Mouse (Mus musculus): ENCODE measurements around the gene Spaca7. TPM values are rescaled to one million over a fixed set of nuclear protein-coding genes. Genes with fewer than 3 reads are reported as not detected.
"Not testable (repeated sequence)": the region's sequence is repeated elsewhere in the genome, so short reads cannot be mapped to it uniquely, and the experiment has no call there.

The Spaca7 gene
- total RNA-seq (2021), result not detected

GRCm38 (mm10) chr8:12572814-12573534, at the start of gene Spaca7:
Gene Spaca7, plus strand, starts transcription at chr8:12573029.
- intact Hi-C loops (cut with DNase I), result no loop called here
- no peak for DNase-seq

- no peak for DNase-seq
- intact Hi-C loops (cut with DNase I), result no loop called here
These were observed 48.5 kb upstream of the Spaca7 start for GRCm38 (mm10) chr8:12524279-12524678.

DNA sequence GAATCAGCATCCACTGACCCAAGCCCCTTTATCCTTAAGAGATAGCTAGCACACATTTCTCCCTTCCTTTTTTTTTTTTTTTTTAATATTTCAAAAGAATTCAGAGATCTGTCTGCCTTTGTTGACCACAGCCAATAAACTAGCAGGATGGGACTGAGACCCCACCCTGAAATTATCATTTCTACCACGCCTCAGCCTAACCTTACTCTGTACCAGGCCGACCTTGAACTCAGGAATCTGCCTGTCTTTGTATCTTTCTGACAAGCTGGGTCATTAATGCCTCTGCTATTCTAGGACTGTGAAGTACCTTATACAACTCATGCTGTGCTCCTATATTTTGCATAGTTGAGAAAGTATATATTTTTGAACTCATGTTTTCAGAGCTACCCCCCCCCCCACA, 44.2 kb upstream of the Spaca7 start:
- no peak for DNase-seq
- intact Hi-C loops (cut with DNase I), result no loop called here

DNA sequence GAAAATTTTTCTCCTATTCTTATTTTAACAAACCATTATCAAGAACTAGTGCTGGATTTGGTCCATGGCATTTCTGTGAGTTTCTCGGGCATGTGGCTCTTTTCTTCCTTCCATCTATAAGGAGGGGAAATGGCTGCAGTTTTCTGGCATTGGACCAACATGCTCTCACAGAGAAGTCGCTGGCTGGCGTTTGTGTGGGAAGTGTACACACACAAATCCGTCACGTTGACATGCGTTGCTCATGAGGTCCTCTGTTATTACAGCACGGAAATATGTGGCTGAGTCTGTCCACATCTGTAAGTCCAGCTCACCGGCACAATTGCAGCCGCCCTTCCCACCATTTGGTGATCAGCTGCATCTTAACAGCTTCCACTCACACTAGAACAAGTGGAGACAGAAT, 37.2 kb upstream of the Spaca7 start:
- peak; percentile 17 for DNase-seq
- intact Hi-C loops (cut with DNase I), result no loop called here

- DNase-seq, result peak; percentile 21
- intact Hi-C loops (cut with DNase I), result no loop called here
These were observed 36.5 kb upstream of the Spaca7 start for GRCm38 (mm10) chr8:12536306-12536705.

- intact Hi-C loops (cut with DNase I), result no loop called here
- no peak for DNase-seq
These were observed 27.6 kb upstream of the Spaca7 start for GRCm38 (mm10) chr8:12545236-12545635.

DNA sequence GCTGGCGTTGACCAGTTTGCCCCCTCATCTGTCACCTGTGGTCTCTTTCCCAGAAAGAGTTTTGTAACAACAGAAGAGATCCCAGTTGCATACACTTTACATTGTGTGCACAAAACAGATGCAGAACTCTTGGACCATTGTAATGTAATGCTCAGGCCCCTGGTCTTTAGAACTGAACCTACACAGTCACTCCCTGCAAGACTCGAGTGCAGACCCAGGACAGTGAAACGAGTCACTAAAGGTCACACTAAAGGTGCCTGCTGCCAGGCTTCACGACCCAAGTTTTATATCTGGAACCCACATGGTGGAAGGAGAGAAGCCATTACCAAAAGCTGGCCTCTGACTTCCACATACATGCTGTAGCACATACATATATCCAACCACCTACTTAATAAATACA, 27.2 kb upstream of the Spaca7 start:
- DNase-seq, result no peak
- intact Hi-C loops (cut with DNase I), result no loop called here

DNA sequence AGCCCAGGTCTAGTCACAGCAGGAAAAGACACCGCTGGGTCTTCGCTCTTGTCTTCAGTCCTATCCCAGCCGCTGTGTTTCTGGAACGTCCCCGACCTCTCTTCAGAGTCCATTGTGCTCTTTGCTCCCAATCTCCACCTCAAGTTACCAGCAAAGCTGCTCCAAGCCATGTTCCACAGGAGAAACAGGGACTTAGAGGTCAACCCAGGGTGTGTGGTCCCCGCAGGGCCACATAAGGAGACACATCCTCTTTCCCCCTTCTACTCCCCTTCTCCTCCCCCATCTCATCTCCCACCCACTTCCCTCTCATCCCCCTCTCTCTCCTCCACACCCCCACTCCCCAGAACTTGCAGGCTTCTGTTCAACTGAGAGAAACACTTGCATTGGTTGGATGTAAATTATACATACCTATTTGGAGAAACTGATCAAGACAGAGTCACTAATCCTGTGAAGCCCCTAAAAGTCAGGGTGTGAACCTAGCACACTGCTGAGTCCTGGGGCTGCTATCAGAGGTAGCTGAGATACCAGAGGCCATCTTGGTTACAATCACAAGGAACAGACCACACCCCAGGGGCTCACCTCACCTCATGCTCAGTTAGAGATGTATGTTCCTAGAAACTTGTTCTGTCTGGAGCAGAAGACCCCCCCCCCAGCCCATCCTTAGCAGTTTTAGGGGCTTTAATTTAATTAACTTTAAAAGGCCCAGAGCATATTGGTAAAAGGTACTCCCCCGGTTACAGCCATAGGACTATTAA, 25.2 kb upstream of the Spaca7 start:
- intact Hi-C loops (cut with DNase I), result no loop called here
- no peak for DNase-seq

DNA sequence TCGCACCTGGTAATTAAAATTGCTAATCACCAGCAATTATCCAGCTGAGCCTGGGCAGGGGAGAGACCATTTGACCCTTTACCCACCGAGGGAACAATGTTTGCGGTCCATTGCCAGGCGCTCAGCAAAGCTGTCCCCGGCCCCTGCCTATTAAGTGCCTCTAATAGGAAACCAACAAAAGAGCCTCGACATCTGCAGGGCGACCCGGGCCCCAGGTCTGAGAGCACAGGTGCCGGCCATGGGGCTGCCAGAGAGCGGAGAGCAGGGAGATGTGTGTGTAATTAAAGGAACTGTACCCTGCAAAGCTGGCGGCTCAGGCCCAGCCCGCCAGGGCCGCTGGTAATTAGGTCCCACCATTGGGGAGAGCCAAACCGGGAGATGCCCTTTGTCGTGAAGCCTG, 24.6 kb upstream of the Spaca7 start:
- no peak for DNase-seq
- intact Hi-C loops (cut with DNase I), result no loop called here

- intact Hi-C loops (cut with DNase I), result no loop called here
- DNase-seq, result no peak
These were observed 24.1 kb upstream of the Spaca7 start for GRCm38 (mm10) chr8:12548680-12549079.

GRCm38 (mm10) chr8:12555515-12556145, 17.2 kb upstream of the Spaca7 start:
- DNase-seq, result peak; percentile 25

DNA sequence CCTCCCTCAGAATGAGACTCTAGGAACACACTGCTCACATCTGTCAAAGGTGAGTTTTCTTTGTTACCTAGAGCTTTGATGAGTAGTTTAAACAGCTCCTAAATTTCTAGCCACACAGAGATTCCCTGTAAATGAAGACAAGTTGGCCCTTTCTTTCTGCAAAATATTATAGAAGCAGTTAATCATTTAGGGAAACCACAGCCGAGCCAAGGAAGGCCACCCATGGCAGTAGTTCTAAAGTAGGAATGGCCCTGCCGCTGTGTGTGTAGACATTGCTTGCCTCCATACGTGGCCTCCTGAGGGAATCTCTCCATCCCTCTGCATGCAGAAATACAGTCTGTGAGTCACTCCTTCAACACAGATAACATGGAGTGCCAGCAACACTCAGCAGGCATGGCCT, 14.0 kb upstream of the Spaca7 start:
- intact Hi-C loops (cut with DNase I), result no loop called here
- no peak for DNase-seq

More at GRCm38 (mm10) chr8:12555515-12556145, 17.2 kb upstream of the Spaca7 start:
- intact Hi-C loops (cut with DNase I), result no loop called here

GRCm38 (mm10) chr8:12561403-12561960, 11.3 kb upstream of the Spaca7 start:
- intact Hi-C loops (cut with DNase I), result loop anchor here (5.0 kb wide), 1 partner anchor 169 kb away; no protein-coding TSS in a partner anchor
- peak; percentile 80 for DNase-seq

DNA sequence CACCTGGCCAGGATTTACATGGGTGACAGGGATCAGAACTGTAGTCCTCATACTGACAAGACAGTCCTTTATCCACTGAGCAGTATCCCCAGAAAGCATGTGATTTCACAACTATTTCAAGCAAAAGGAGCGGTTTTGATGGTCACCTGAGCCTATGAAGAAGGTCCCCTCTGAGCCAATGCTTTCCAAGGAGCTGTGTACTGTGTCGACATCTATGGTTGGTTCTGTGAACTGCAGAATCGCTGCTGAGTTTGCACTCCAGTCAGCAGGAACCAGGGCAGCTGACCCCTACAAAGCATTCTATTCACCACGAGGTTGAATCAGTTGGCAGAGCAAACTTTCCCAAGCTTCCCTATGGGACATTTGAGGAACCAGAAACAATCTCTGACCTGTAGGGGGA, 8.5 kb upstream of the Spaca7 start:
- intact Hi-C loops (cut with DNase I), result loop anchor here (2.0 to 5.0 kb wide), 2 partner anchors 172 to 564 kb away; no protein-coding TSS in a partner anchor
- DNase-seq, result peak; percentile 53

GRCm38 (mm10) chr8:12565488-12565887, 7.3 kb upstream of the Spaca7 start:
- intact Hi-C loops (cut with DNase I), result loop anchor here (2.0 kb wide), 1 partner anchor 565 kb away; no protein-coding TSS in a partner anchor
- no peak for DNase-seq

DNA sequence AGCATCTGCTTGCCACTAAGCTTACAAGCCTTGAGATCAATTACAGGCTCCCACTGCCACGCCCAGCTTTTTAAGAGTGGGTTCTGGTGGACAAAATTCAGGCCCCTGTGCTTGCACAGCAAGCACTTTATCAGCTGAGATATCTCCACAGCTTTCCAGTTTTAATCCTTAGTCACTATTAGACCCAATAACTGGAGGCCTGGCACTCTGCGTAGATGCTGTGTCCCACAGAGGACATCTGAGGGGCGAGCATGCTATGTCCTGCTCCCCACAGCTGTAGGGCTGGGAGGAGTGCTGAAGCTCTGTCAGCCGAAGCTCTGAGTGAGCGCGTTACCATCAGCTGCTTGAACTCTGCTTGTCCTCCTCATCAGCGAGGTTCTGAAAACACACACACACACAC, 6.3 kb upstream of the Spaca7 start:
- intact Hi-C loops (cut with DNase I), result loop anchor here (2.0 kb wide), 1 partner anchor 608 kb away; no protein-coding TSS in a partner anchor
- DNase-seq, result no peak

- no peak for DNase-seq
- intact Hi-C loops (cut with DNase I), result no loop called here
These were observed 3.2 kb downstream of the Spaca7 start for GRCm38 (mm10) chr8:12576003-12576402.

GRCm38 (mm10) chr8:12576739-12577138, 3.9 kb downstream of the Spaca7 start:
- intact Hi-C loops (cut with DNase I), result no loop called here
- no peak for DNase-seq

- DNase-seq; intact Hi-C loops (cut with DNase I): not testable (repeated sequence)
These were observed 6.6 kb downstream of the Spaca7 start for GRCm38 (mm10) chr8:12579339-12579999.

DNA sequence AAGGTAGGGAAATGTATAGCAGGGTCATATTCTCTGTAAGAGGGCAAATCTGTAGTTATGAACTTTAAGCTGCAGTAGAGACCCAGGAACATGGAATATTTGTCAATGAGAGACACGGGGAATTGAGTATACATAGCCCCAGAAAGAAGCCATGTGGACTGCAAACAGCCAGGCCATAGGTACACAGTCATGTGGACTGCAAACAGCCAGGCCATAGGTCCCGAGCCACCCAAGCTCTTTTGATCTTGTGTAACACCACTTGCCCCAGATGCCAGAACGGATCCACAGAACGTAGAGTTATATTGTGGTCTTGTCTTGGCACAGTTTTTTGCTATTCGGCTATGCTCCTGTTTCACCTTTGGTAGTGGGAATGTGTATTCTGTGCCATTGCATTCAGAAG, 11.0 kb downstream of the Spaca7 start:
- intact Hi-C loops (cut with DNase I), result no loop called here
- DNase-seq, result no peak

GRCm38 (mm10) chr8:12607223-12607622, 34.4 kb downstream of the Spaca7 start:
- DNase-seq, result peak; percentile 82
- intact Hi-C loops (cut with DNase I), result no loop called here

Data from left cerebral cortex, postnatal 4 days (tissue).